Mouse (Mus musculus) limb, embryonic 14.5 days (tissue): Measurements from ENCODE around the gene Smoc1. TPM values are rescaled to one million over a fixed set of nuclear protein-coding genes. Genes with fewer than 3 reads are reported as not detected.

Experiments used
- ATAC-seq: fragments of 200-750 bp; cut with Nextera tagmentation; 2 replicates; pipeline ENCODE4 v1.8.0; 2017; ENCODE audit warnings: low read depth, moderate number of reproducible peaks, moderate TSS enrichment; ENCODE audit not compliant: low FRiP score
- DNase-seq: peaks from one replicate; pipeline ENCODE4 v3.0.0-alpha.2; 2015; ENCODE audit warnings: low spot score
- H3K27ac ChIP-seq: fragments of 300-500 bp; sonication (generic); replicated peaks from 2 replicates; pipeline ENCODE4 v1.5.1; 2014; ENCODE audit warnings: low read depth, mild to moderate bottlenecking, low read length, moderate library complexity, mixed read lengths
- H3K27me3 ChIP-seq: fragments of 300-500 bp; sonication (generic); 2 replicates; pipeline ENCODE4 v1.6.1; 2014; ENCODE audit warnings: low read length, mixed read lengths; ENCODE audit not compliant: control insufficient read depth, insufficient read depth
- H3K36me3 ChIP-seq: fragments of 300-500 bp; sonication (generic); 2 replicates; pipeline ENCODE4 v1.6.1; 2014; ENCODE audit warnings: mild to moderate bottlenecking, low read length, moderate library complexity, mixed read lengths; ENCODE audit not compliant: control insufficient read depth, insufficient read depth
- H3K4me1 ChIP-seq: fragments of 300-500 bp; sonication (generic); 2 replicates; pipeline ENCODE4 v1.6.1; 2014; ENCODE audit warnings: antibody characterized with exemption, low read length, mixed read lengths; ENCODE audit not compliant: control insufficient read depth, insufficient read depth
- H3K4me2 ChIP-seq: fragments of 300-500 bp; sonication (generic); replicated peaks from 2 replicates; pipeline ENCODE4 v1.6.1; 2014; ENCODE audit warnings: low read depth, mild to moderate bottlenecking, low read length, moderate library complexity; ENCODE audit not compliant: severe bottlenecking
- H3K4me3 ChIP-seq: fragments of 300-500 bp; sonication (generic); replicated peaks from 2 replicates; pipeline ENCODE4 v1.5.1; 2014; ENCODE audit warnings: low read length
- H3K9ac ChIP-seq: fragments of 300-500 bp; sonication (generic); 2 replicates; pipeline ENCODE4 v1.6.1; 2014; ENCODE audit warnings: mild to moderate bottlenecking, low read depth, low read length, moderate library complexity; ENCODE audit not compliant: severe bottlenecking
- H3K9me3 ChIP-seq: fragments of 300-500 bp; sonication (generic); 2 replicates; pipeline ENCODE4 v1.6.1; 2016; ENCODE audit warnings: low read length; ENCODE audit not compliant: control insufficient read depth
- POLR2A ChIP-seq: fragments of 200-500 bp; IDR thresholded peaks from 2 replicates; pipeline ENCODE4 v1.8.0; 2012; ENCODE audit warnings: inconsistent platforms, mild to moderate bottlenecking, moderate library complexity, borderline replicate concordance; ENCODE audit not compliant: insufficient read depth, insufficient read length; ENCODE audit errors: extremely low read depth
- WGBS: fragments of 180-500 bp; shearing (Covaris S2); extraction: QIAGEN DNeasy Blood & Tissue Kit; methylation state at CpG from one replicate; pipeline ENCODE4 v1.1.7; 2014; 5-methylcytosine and 5-hydroxymethylcytosine counted together
- polyA plus RNA-seq, 2 experiments: library from polyadenylated mRNA; depleted of rRNA in 1 of 2; stranded (reverse) in 1 of 2; unstranded in 1 of 2; fragments of >200 nt; fragmentation: Nextera tagmentation in 1 of 2; extraction: Ambion mirVana in 1 of 2; gene quantifications; 2 replicates each; pipeline versions ENCODE4 v1.2.1 to v1.2.3; 2012 to 2014

Smoc1 gene
- polyA plus RNA-seq, 2 experiments, result 8.1 to 16.3 TPM

DNA sequence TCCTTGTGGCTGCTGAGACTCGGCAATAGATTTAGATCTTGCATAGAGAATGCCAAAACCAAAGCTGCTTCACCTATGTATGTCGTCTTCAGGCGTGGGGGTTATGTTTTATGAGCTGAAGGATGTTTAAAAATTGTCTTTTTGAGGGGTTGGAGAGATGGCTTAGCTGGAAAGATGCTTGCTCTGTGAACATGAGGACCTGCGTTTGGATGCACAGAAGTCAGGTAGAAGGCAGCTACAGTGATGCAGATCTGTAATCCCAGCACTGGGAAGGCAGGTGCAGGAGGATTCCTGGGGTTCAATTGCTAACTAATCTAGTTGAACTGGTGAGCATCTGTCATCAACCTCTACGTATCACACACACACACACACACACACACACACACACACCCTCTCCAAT, 61.5 kb downstream of the Smoc1 start:
- WGBS, result 59% methylated on average over 5 of the region's 5 CpGs
- Histone ChIP-seq H3K4me2 (no peak overlapping the region), H3K4me1 (0 out of 2 replicates have a peak, but pooled peaks cover 2% of the 10 kb centered on the region), H3K27ac (no peak overlapping the region), H3K9ac (no peak overlapping the region), H3K4me3 (no peak overlapping the region), H3K27me3 (no peaks in the 10 kb centered on the region), H3K9me3 (no peaks in the 10 kb centered on the region), H3K36me3 (no peaks in the 10 kb centered on the region)
- ATAC-seq (no peak), DNase-seq (no peak)
- no peak for TF ChIP-seq POLR2A

DNA sequence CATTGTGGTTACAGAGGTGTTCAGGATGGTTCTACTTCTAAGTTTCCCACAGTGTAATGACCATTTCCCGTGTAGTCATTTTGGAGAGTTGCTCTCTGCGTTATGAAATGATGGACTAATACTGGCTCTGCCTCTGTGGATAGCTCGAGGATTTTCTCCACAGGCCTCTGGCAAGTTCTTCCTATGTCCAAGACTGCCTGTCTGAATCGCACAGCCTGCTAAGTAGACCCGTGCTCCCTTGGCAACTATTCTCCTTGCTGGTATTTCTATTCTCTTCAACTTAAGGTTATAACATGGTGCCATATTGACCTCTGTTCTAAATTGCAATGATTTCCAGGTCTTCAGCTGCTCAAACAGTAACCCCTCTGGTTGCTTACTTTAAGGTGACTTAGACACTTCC, 65.0 kb downstream of the Smoc1 start:
- ATAC-seq (no peak), DNase-seq (no peak)
- Histone ChIP-seq H3K4me2 (no peak overlapping the region), H3K9ac (no peak overlapping the region), H3K4me3 (no peak overlapping the region), H3K4me1 (0 out of 2 replicates have a peak, but pooled peaks cover 2% of the 10 kb centered on the region), H3K36me3 (no peaks in the 10 kb centered on the region), H3K27ac (no peak overlapping the region), H3K9me3 (no peaks in the 10 kb centered on the region), H3K27me3 (no peaks in the 10 kb centered on the region)
- WGBS, result 87% methylated on average over 5 of the region's 5 CpGs
- TF ChIP-seq POLR2A, result no peak

DNA sequence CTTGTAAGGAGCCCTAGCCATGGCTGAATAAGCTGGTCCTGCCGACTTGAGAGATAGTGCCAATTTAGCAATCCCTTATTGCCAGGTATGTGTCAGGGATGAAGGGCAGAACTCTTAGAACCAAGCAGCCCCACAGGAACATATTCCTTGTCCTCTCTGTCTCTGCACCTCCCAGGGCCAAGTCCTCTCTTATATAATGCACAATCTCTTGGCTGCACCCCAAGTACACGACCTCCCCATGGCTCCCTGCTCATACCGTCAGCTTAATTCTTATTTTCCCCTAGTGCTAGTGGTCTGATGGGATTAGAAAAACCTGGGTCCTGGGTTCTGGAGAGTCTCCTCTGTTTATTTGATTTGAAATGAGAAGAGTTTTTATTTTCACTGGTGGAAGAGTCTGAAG, 66.0 kb downstream of the Smoc1 start:
- no peak overlapping the region for H3K27ac ChIP-seq
- no peak overlapping the region for H3K4me3 ChIP-seq
- TF ChIP-seq POLR2A, result no peak
- no peak overlapping the region for H3K4me2 ChIP-seq
- ATAC-seq, result no peak
- H3K9me3 ChIP-seq, result no peaks in the 10 kb centered on the region
- no peaks in the 10 kb centered on the region for H3K36me3 ChIP-seq
- H3K27me3 ChIP-seq, result no peaks in the 10 kb centered on the region
- WGBS, result 67% methylated on average over 3 of the region's 3 CpGs
- H3K4me1 ChIP-seq, result 0 out of 2 replicates have a peak, but pooled peaks cover 2% of the 10 kb centered on the region
- no peak for DNase-seq
- no peak overlapping the region for H3K9ac ChIP-seq

GRCm38 (mm10) chr12:81093211-81093610, 66.6 kb downstream of the Smoc1 start:
- 0 out of 2 replicates have a peak, but pooled peaks cover 2% of the 10 kb centered on the region for H3K4me1 ChIP-seq
- no peak for ATAC-seq
- no peak for TF ChIP-seq POLR2A

DNA sequence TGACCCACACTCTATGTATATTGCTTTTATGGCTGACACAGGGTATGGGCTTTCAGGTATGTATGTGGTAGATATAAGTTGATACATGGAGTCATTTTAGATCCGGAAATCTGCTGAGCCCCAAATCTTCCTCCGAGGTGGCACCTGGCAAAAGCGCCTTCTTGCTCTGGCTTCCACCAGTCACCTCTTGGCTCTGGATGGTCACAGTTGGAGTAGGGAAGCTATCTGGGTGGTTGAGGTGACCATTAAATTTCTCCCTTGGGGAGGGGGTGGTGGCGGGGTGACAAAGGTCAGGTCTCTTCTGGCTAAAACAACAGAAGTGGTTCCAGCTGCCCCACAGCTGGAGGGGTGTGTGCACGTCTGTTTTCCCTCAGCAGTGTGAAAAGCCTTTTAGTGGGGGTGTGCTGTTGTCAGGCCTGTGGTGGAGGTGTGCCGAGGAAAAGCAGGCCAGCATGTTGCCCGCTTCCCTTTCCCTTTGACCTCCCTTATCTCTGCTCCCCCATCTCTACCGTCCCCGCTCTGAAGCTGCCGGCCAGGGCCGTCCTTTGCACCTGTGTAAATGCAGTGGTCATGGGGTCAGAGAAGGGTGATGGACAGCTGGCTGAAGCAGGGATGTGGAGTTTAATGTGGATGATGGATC, 68.3 kb downstream of the Smoc1 start:
- 23% methylated on average over 11 of the region's 11 CpGs for WGBS
- Histone ChIP-seq H3K4me3 (no peak overlapping the region), H3K27me3 (no peaks in the 10 kb centered on the region), H3K9ac (no peak overlapping the region), H3K9me3 (no peaks in the 10 kb centered on the region), H3K36me3 (no peaks in the 10 kb centered on the region), H3K4me2 (no peak overlapping the region), H3K4me1 (0 out of 2 replicates have a peak, but pooled peaks cover 2% of the 10 kb centered on the region), H3K27ac (no peak overlapping the region)
- ATAC-seq (no peak), DNase-seq (no peak)
- TF ChIP-seq POLR2A, result no peak

More at GRCm38 (mm10) chr12:81093211-81093610, 66.6 kb downstream of the Smoc1 start:
- Histone ChIP-seq H3K27ac (no peak overlapping the region), H3K36me3 (no peaks in the 10 kb centered on the region), H3K4me3 (no peak overlapping the region), H3K27me3 (no peaks in the 10 kb centered on the region), H3K9ac (no peak overlapping the region), H3K4me2 (no peak overlapping the region), H3K9me3 (no peaks in the 10 kb centered on the region)
- 67% methylated on average over 7 of the region's 7 CpGs for WGBS
- no peak for DNase-seq
